Mouse (Mus musculus): ENCODE results near the gene Rps19.
"Not testable (repeated sequence)": the region's sequence is repeated elsewhere in the genome, so short reads cannot be mapped to it uniquely, and the experiment has no call there.

GRCm38 (mm10) chr7:24838732-24839409 is 45.3 kb upstream of the Rps19 start:
- TF ChIP-seq CTCF (conservative IDR thresholded peaks at IDR 0.05 in 1 of 2, IDR thresholded peaks at IDR 0.05 in 1 of 2; ENCODE audit: low read depth in 2 of 2, low read length in 2 of 2); GABPA (IDR thresholded peaks at IDR 0.05; ENCODE audit: insufficient replicate concordance, low read depth, low read length); EP300 (IDR thresholded peaks at IDR 0.05; ENCODE audit: low read length); NELFE (IDR thresholded peaks at IDR 0.05; ENCODE audit: low read depth, low read length): not testable (repeated sequence)
- peak; percentile 42 for TF ChIP-seq POLR2A (IDR thresholded peaks at IDR 0.05; ENCODE audit: low read depth, low read length)
